Mouse (Mus musculus) Patski (cell line): ENCODE measurements around the gene Afm. TPM values are rescaled to one million over a fixed set of nuclear protein-coding genes. Genes with fewer than 3 reads are reported as not detected.

Experiments
- ATAC-seq: fragments of 100-300 bp; one replicate; pipeline ENCODE4 v1.8.0; 2021
- CTCF ChIA-PET: fragments of 350-600 bp; sonication (Branson Sonifier 250); formaldehyde crosslinking; loops from one replicate; lab custom pipeline; 2022; ENCODE audit warnings: inconsistent platforms; lab: Charles Lee
- POLR2A ChIA-PET: fragments of 350-600 bp; sonication (Branson Sonifier 250); formaldehyde crosslinking; loops from one replicate; lab custom pipeline; 2022; ENCODE audit warnings: antibody characterized with exemption, inconsistent platforms; lab: Charles Lee
- DNase-seq: peaks from one replicate; pipeline ENCODE4 v3.0.0-alpha.2; 2011; ENCODE audit warnings: low read depth, low spot score
- H3K27me3 ChIP-seq: fragments of 371-371 bp; one replicate; pipeline ENCODE4 v1.5.1; 2021
- CTCF ChIP-seq: fragments of 100-300 bp; IDR thresholded peaks from one replicate; pipeline ENCODE4 v1.5.1; 2021
- in situ Hi-C: fragments of 300-500 bp; cut with MboI; formaldehyde crosslinking; loops from 3 replicates; pipeline ENCODE4 v1.11.1; 2018; ENCODE audit warnings: low pct_unique_long_range_greater_than_20kb, mixed read lengths
- polyA plus RNA-seq: library from polyadenylated mRNA; unstranded; gene quantifications from one replicate; pipeline ENCODE4 v1.2.3, GENCODE M21; 2021

Afm gene
- 0.14 TPM for polyA plus RNA-seq

DNA sequence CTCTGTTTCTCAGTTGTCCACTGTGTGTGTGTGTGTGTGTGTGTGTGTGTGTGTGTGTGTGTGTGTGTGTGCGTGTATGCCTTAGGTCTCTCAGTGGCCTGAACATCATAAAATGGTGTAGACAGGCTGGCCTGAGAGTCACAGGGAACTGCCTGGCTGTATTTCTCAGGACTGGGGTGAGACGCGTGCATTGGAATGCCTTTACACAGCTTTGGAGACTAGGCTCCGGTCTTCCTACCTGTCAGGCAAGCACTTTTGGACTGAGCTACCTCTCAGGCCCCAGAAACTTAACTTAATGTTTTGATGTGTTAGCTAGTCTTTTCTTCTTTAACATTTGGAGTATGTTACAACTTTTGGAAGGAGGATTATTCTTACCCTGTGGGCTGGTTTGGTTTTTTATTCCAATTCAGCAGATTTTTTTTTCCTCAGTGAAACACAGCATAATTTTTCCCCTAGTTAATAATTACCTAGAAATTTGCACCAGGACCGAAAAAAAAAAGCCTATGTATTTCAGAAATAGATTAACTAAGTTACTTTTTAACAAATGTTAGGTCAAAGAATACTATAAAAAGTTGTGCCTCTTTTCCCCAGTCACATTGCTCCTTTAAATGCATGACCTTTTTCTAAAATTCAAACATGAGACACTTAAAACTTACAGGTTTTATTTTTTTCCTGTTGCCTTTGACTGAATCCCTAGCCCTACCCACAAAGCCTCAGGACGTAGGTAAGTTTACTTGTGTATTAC is at the start of gene Afm:
Afm (plus strand) TSS at position 577 of the 745 bp plus-strand sequence.
- in situ Hi-C loops: no loop called here
- peaks cover under 1% of the 10 kb centered on the region for H3K27me3 ChIP-seq
- DNase-seq (no peak), ATAC-seq (no peak)
- TF ChIP-seq CTCF: no peak
- CTCF ChIA-PET: interaction anchor here (1.0 to 1.4 kb wide), 2 partner anchors 18 to 84 kb away, joined by 3 to 4 read pairs; no protein-coding TSS in a partner anchor
- POLR2A ChIA-PET: no interaction called here

DNA sequence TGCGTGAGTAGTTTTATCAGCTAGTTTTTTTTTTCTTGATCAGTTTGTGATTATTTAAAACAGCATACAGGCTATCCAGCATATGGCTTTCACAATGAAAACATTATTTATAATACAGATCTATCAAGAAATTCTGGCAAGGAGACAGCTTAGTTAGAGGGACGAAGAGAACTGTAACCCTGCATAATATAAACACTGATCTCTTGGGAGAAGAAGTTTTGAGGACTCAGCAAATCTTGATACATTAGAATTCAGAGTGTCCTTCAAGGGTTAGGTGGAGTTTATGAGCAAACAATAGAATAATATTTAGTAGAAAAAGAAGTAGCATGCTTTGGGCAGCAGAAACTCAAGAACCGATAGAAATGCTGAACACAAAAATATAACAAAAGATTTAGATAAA is 47.9 kb upstream of the Afm start:
- ATAC-seq: no peak
- in situ Hi-C loops: no loop called here

DNA sequence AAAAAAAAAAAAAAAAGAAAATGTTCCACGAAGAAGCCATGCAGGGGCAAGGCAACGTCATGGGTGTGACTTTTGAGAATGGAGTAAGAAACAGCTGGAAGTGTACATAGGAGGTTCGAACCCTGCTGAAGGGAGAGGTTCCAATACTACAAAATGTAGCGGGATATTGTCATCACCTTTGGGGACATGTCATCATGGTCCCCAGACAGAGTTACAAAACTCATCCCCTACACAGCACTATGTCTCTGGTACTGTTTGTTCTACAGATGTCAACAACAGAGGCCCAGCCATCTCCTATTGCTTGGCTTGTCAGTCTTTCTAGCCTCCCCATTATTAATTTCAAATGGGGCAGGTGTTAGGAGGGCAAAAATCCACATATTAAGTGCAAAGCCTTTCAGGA is 44.8 kb upstream of the Afm start:
- TF ChIP-seq CTCF: no peak
- ChIA-PET CTCF (no interaction called here), POLR2A (no interaction called here)
- ATAC-seq (no peak), DNase-seq (no peak)
- peaks cover 32% of the 10 kb centered on the region for H3K27me3 ChIP-seq
- in situ Hi-C loops: no loop called here

More for the DNA sequence above, 47.9 kb upstream of the Afm start:
- no peak for TF ChIP-seq CTCF
- DNase-seq: no peak
- peaks cover 42% of the 10 kb centered on the region for H3K27me3 ChIP-seq
- CTCF ChIA-PET: no interaction called here
- POLR2A ChIA-PET: no interaction called here

DNA sequence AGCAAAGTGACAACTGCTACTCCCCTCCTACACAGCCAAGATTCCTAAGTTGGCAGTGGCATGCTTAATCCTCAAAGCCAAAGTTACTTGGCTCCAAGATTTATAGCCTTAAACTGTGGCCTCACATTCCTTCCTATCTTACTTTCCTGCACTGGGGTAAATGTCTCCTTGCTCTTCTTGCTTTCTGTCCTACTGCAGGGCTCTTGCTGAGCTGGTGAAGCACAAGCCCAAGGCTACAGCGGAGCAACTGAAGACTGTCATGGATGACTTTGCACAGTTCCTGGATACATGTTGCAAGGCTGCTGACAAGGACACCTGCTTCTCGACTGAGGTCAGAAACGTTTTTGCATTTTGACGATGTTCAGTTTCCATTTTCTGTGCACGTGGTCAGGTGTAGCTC is 44.4 kb upstream of the Afm start:
- DNase-seq (no peak), ATAC-seq (no peak)
- no peak for TF ChIP-seq CTCF
- H3K27me3 ChIP-seq: peaks cover 35% of the 10 kb centered on the region
- ChIA-PET CTCF (interaction anchor here (1.0 kb wide), 1 partner anchor 271 kb away, joined by 3 read pairs; no protein-coding TSS in a partner anchor), POLR2A (no interaction called here)
- in situ Hi-C loops: no loop called here

DNA sequence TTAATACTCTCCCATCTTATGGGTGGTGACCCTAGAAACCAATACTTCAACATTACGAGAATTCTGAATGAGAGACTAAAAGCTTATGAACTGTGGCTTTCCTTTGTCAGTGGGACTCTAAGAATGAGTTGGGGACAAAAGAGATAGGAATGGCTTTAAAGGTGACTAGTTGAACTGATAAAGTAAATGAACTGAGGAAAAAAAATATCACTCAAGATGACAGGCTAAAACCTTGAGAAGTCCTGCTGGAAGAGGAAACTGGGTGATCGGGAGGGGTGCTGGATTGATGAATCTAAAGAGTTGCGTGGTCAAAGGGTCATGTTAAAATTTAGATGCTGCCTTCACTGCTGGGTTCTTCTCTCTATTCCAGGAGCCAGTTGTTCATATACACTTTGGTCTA is 42.0 kb upstream of the Afm start:
- ATAC-seq: no peak

DNA sequence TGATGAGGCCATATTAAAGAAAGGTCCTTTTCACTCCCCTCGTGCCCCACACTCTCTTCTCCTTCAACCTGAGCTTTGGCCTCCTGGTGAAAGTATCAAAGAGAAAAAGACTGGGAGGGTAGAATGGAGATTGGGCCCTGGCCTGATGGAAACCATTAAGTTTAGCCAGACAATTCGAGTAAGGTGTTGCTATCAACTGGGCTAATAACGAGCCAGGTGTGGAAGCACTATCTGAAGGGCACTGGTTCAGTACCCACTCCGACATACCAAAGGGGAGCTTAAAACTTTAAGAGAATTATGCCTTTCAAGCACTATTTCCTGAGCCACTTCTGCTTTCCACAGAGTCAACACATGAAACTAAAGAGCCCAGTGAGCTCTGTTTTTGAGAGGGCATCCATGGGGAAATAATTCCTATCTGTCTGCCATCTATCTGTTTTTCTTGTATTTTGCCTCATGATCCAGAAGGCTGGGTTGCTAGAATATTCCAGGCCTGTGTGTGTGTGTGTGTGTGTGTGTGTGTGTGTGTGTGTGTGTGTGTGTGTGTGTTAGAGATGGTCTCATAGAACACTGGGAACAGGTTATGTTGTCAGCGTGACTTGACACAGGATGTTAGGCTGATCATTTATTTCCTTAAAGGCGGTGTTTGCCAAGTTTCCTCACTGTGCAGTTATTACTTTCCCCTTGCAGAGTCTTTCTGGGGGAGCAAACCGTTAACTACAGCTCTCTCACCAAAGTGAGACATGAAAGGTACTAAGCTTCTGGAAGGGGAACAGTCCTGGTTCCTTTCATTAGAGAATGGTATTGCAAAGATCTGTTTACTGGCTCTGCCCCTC is 41.2 kb upstream of the Afm start:
- CTCF ChIA-PET: interaction anchor here (0.8 to 2.7 kb wide), 3 partner anchors 16 to 275 kb away, joined by 3 to 10 read pairs (median 3); no protein-coding TSS in a partner anchor

More for the DNA sequence above, 42.0 kb upstream of the Afm start:
- TF ChIP-seq CTCF: no peak
- DNase-seq: no peak
- in situ Hi-C loops: no loop called here
- POLR2A ChIA-PET: no interaction called here
- H3K27me3 ChIP-seq: peaks cover 28% of the 10 kb centered on the region
- CTCF ChIA-PET: interaction anchor here (0.8 to 2.7 kb wide), 3 partner anchors 16 to 274 kb away, joined by 3 to 10 read pairs (median 3); no protein-coding TSS in a partner anchor

DNA sequence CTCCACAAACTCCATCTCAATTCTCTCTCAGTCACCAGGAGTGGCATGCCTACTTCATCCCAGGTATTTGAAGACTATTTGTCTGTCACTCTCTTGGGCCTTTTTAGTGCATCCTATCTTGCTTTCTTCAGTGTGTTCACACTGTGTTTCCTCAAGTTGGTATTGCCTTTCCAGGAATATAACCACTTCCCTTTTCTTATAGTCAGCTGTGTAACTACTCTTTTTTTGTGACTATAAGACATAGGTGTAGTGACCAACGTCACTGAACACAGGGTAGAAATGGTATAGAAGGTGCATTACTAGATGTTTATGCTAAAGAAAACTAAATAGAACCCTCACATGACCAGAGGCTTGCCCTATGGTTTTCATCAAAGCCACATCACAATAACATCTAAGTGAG is 39.8 kb upstream of the Afm start:
- CTCF ChIA-PET: interaction anchor here (2.7 kb wide), 1 partner anchor 21 kb away, joined by 10 read pairs; no protein-coding TSS in a partner anchor
- in situ Hi-C loops: no loop called here
- DNase-seq: no peak
- TF ChIP-seq CTCF: no peak
- ATAC-seq: no peak
- POLR2A ChIA-PET: no interaction called here
- H3K27me3 ChIP-seq: peaks cover 22% of the 10 kb centered on the region

More for the DNA sequence above, 41.2 kb upstream of the Afm start:
- peaks cover 21% of the 10 kb centered on the region for H3K27me3 ChIP-seq
- in situ Hi-C loops: no loop called here
- DNase-seq: no peak
- TF ChIP-seq CTCF: no peak
- no peak for ATAC-seq
- POLR2A ChIA-PET: no interaction called here

DNA sequence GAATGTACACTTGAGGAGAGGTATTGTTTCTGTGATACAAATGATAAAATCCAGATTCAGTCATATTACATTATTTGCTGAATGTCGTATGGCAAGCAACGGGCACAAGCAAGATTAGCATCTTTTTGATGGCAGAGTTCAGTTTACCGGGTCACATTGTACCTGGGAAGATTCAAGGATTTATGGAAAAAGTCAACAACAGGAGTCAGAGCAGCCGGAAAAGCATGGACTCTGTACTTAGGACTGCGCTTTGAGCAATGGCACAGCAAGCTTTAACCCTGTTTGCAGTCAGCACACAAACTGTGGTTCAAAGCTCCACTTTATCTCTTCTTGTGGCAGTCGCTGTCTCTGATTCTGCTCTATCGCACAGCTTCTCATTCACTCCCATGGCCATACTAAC is 33.1 kb upstream of the Afm start:
- ChIA-PET POLR2A (no interaction called here), CTCF (no interaction called here)
- ATAC-seq: no peak
- peaks cover 27% of the 10 kb centered on the region for H3K27me3 ChIP-seq
- no peak for DNase-seq
- in situ Hi-C loops: no loop called here
- TF ChIP-seq CTCF: no peak

DNA sequence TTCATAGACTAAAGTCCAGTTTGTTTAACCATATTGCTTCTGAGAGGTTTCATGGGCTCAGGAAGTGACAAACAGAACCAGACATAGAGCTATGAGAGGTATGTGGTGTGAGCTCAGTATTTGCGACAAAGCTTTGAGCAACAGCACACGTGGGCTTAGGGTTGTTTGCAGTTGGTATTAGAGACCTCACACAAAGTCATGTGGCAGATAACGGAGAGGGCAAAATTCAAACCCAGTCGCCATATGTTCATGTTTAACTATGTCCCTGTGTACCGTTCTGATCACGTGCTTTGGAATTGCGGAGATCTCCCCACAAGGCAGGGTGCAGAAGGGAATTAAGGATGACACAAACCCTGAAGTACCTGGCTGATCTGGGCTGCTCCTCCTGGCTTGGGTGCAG is 30.4 kb upstream of the Afm start:
- no peak for TF ChIP-seq CTCF
- peaks cover 35% of the 10 kb centered on the region for H3K27me3 ChIP-seq
- in situ Hi-C loops: no loop called here
- CTCF ChIA-PET: interaction anchor here (2.0 kb wide), 1 partner anchor 13 kb away, joined by 8 read pairs; no protein-coding TSS in a partner anchor
- ATAC-seq (no peak), DNase-seq (no peak)
- POLR2A ChIA-PET: no interaction called here

DNA sequence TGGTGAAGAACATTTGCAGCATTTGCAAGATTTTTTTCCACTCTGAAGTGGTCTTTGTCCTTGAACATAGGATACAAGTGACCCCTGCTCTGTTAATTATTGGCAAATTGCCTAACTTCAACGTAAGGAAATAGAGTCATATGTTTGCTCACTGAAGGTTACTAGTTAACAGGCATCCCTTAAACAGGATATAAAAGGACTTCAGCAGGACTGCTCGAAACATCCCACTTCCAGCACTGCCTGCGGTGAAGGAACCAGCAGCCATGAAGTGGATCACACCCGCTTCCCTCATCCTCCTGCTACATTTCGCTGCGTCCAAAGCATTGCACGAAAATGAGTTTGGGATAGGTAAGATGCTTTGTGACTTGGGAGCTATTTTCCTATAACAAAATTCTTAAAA is 28.2 kb upstream of the Afm start, which contains the start of gene Afp:
Afp (plus strand) TSS at position 220 of the 400 bp plus-strand sequence.
- TF ChIP-seq CTCF: no peak
- no peak for DNase-seq
- ChIA-PET CTCF (interaction anchor here (2.5 kb wide), 1 partner anchor 10 kb away, joined by 11 read pairs; no protein-coding TSS in a partner anchor), POLR2A (no interaction called here)
- ATAC-seq: no peak
- in situ Hi-C loops: no loop called here
- peaks cover 25% of the 10 kb centered on the region for H3K27me3 ChIP-seq
